Mouse (Mus musculus) CH12.LX (cell line): ENCODE measurements around the gene Fkbp11. TPM values are rescaled to one million over a fixed set of nuclear protein-coding genes. Genes with fewer than 3 reads are reported as not detected.

ENCODE experiments used
- DNase-seq: peaks from one replicate; pipeline ENCODE4 v3.0.0-alpha.2; 2013; ENCODE audit errors: extremely low read depth
- H3K27ac ChIP-seq: 2 replicates; pipeline ENCODE4 v1.5.1; 2012; ENCODE audit warnings: low read depth, mild to moderate bottlenecking, control low read depth, moderate library complexity; ENCODE audit not compliant: insufficient read depth
- H3K27me3 ChIP-seq: replicated peaks from 2 replicates; pipeline ENCODE3; 2012; ENCODE audit warnings: inconsistent platforms
- H3K36me3 ChIP-seq, 2 experiments: replicated peaks in 1 of 2; 2 replicates each; pipeline versions ENCODE3 to v1.6.1; 2012; ENCODE audit warnings: inconsistent platforms in 1 of 2, low read length in 1 of 2, mild to moderate bottlenecking in 1 of 2, mixed read lengths in 1 of 2, moderate library complexity in 1 of 2; ENCODE audit not compliant: control insufficient read depth in 1 of 2, insufficient read depth in 1 of 2
- H3K4me1 ChIP-seq, 2 experiments: 2 replicates each; pipeline ENCODE4 v1.6.1; 2012; ENCODE audit warnings: inconsistent platforms in 1 of 2, moderate library complexity in 1 of 2; ENCODE audit not compliant: insufficient read depth in 2 of 2, control insufficient read depth in 1 of 2
- H3K4me2 ChIP-seq: 2 replicates; pipeline ENCODE4 v1.6.1; 2012; ENCODE audit warnings: low read depth, mild to moderate bottlenecking, control low read depth; ENCODE audit not compliant: poor library complexity, insufficient read depth, severe bottlenecking
- H3K4me3 ChIP-seq, 3 experiments: fragments of 150-350 bp in 1 of 3; sonication (generic) in 1 of 3; replicated peaks in 1 of 3; 2 replicates each; pipeline versions ENCODE3 to v1.5.1; 2011 to 2012; ENCODE audit warnings: low read depth in 2 of 3, low read length in 2 of 3, mild to moderate bottlenecking in 2 of 3, moderate library complexity in 2 of 3, control low read depth in 1 of 3, improper control_type of control experiment in 1 of 3, inconsistent platforms in 1 of 3, mixed read lengths in 1 of 3; ENCODE audit not compliant: poor library complexity in 1 of 3
- H3K79me2 ChIP-seq: replicated peaks from 2 replicates; pipeline ENCODE4 v1.6.1; 2012; ENCODE audit warnings: mild to moderate bottlenecking, moderate library complexity; ENCODE audit not compliant: control insufficient read depth, poor library complexity, insufficient read depth, severe bottlenecking; ENCODE audit errors: extremely low read depth
- H3K9ac ChIP-seq: 2 replicates; pipeline ENCODE4 v1.6.1; 2012; ENCODE audit warnings: low read depth, mild to moderate bottlenecking, control low read depth, moderate library complexity; ENCODE audit not compliant: insufficient read depth
- H3K9me3 ChIP-seq: replicated peaks from 2 replicates; pipeline ENCODE3; 2012; ENCODE audit warnings: low read length, inconsistent platforms, mixed read lengths
- BHLHE40 ChIP-seq: IDR thresholded peaks from 2 replicates; pipeline ENCODE4 v1.6.1; 2011; ENCODE audit warnings: mild to moderate bottlenecking, low read depth, low read length, improper control_type of control experiment
- CHD1 ChIP-seq: IDR thresholded peaks from 2 replicates; pipeline ENCODE4 v1.6.1; 2012; ENCODE audit warnings: low read depth, low read length, improper control_type of control experiment, inconsistent platforms
- CHD2 ChIP-seq: IDR thresholded peaks from 2 replicates; pipeline ENCODE4 v1.6.1; 2011; ENCODE audit warnings: low read length, improper control_type of control experiment
- CTCF ChIP-seq, 2 experiments: IDR thresholded peaks in 1 of 2; conservative IDR thresholded peaks in 1 of 2; 2 replicates each; pipeline ENCODE4 v1.5.1; 2011 to 2012; ENCODE audit warnings: low read depth in 2 of 2, low read length in 2 of 2, improper control_type of control experiment in 1 of 2, inconsistent platforms in 1 of 2, mild to moderate bottlenecking in 1 of 2, moderate library complexity in 1 of 2
- E2F4 ChIP-seq: IDR thresholded peaks from 2 replicates; pipeline ENCODE4 v1.6.1; 2011; ENCODE audit warnings: low read depth, low read length, improper control_type of control experiment; ENCODE audit not compliant: insufficient replicate concordance
- ELF1 ChIP-seq: IDR thresholded peaks from 2 replicates; pipeline ENCODE4 v1.6.1; 2014; ENCODE audit warnings: low read depth, mild to moderate bottlenecking, inconsistent platforms, low read length, improper control_type of control experiment
- EP300 ChIP-seq: IDR thresholded peaks from 2 replicates; pipeline ENCODE4 v1.6.1; 2011; ENCODE audit warnings: low read length, improper control_type of control experiment
- ETS1 ChIP-seq: conservative IDR thresholded peaks from 2 replicates; pipeline ENCODE4 v1.6.1; 2012; ENCODE audit warnings: low read depth, mild to moderate bottlenecking, inconsistent platforms, low read length, improper control_type of control experiment, moderate library complexity
- GABPA ChIP-seq: IDR thresholded peaks from 2 replicates; pipeline ENCODE4 v1.6.1; 2012; ENCODE audit warnings: low read depth, low read length, improper control_type of control experiment, inconsistent platforms; ENCODE audit not compliant: insufficient replicate concordance
- HCFC1 ChIP-seq: IDR thresholded peaks from 2 replicates; pipeline ENCODE4 v1.6.1; 2012; ENCODE audit warnings: low read depth, mild to moderate bottlenecking, inconsistent platforms, low read length, improper control_type of control experiment
- IRF4 ChIP-seq: IDR thresholded peaks from 2 replicates; pipeline ENCODE4 v1.6.1; 2014; ENCODE audit warnings: low read depth, mild to moderate bottlenecking, inconsistent platforms, low read length, improper control_type of control experiment
- JUN ChIP-seq: IDR thresholded peaks from 2 replicates; pipeline ENCODE4 v1.6.1; 2011; ENCODE audit warnings: low read depth, mild to moderate bottlenecking, low read length, improper control_type of control experiment, moderate library complexity; ENCODE audit not compliant: insufficient read depth
- JUND ChIP-seq: conservative IDR thresholded peaks from 2 replicates; pipeline ENCODE4 v1.6.1; 2011; ENCODE audit warnings: low read depth, low read length, improper control_type of control experiment
- KAT2A ChIP-seq: IDR thresholded peaks from 2 replicates; pipeline ENCODE4 v1.6.1; 2012; ENCODE audit warnings: low read length, improper control_type of control experiment, inconsistent platforms; ENCODE audit not compliant: insufficient replicate concordance
- MAFK ChIP-seq: IDR thresholded peaks from 2 replicates; pipeline ENCODE4 v1.6.1; 2011; ENCODE audit warnings: low read length, improper control_type of control experiment; ENCODE audit not compliant: insufficient replicate concordance
- MAX ChIP-seq: IDR thresholded peaks from 2 replicates; pipeline ENCODE4 v1.6.1; 2011; ENCODE audit warnings: low read length, improper control_type of control experiment
- MAZ ChIP-seq: IDR thresholded peaks from 2 replicates; pipeline ENCODE4 v1.6.1; 2012; ENCODE audit warnings: low read depth, mild to moderate bottlenecking, inconsistent platforms, low read length, improper control_type of control experiment, moderate library complexity
- MEF2A ChIP-seq: IDR thresholded peaks from 2 replicates; pipeline ENCODE4 v1.6.1; 2014; ENCODE audit warnings: low read depth, mild to moderate bottlenecking, inconsistent platforms, low read length, improper control_type of control experiment, borderline replicate concordance
- MXI1 ChIP-seq: IDR thresholded peaks from 2 replicates; pipeline ENCODE4 v1.6.1; 2011; ENCODE audit warnings: mild to moderate bottlenecking, low read depth, low read length, improper control_type of control experiment
- MYC ChIP-seq: IDR thresholded peaks from 2 replicates; pipeline ENCODE4 v1.6.1; 2011; ENCODE audit warnings: low read depth, mild to moderate bottlenecking, improper control_type of control experiment, low read length
- NELFE ChIP-seq: IDR thresholded peaks from 2 replicates; pipeline ENCODE4 v1.6.1; 2011; ENCODE audit warnings: low read depth, low read length, improper control_type of control experiment
- NRF1 ChIP-seq: IDR thresholded peaks from 2 replicates; pipeline ENCODE4 v1.6.1; 2014; ENCODE audit warnings: low read depth, mild to moderate bottlenecking, inconsistent platforms, low read length, improper control_type of control experiment, moderate library complexity
- PAX5 ChIP-seq: IDR thresholded peaks from 2 replicates; pipeline ENCODE4 v1.6.1; 2012; ENCODE audit warnings: low read length, inconsistent platforms, mixed read lengths
- POLR2A ChIP-seq: IDR thresholded peaks from 2 replicates; pipeline ENCODE4 v1.6.1; 2011; ENCODE audit warnings: low read depth, mild to moderate bottlenecking, improper control_type of control experiment, low read length
- POLR2AphosphoS2 ChIP-seq: IDR thresholded peaks from 2 replicates; pipeline ENCODE4 v1.6.1; 2011; ENCODE audit warnings: low read depth, low read length, improper control_type of control experiment
- RAD21 ChIP-seq: IDR thresholded peaks from 2 replicates; pipeline ENCODE4 v1.6.1; 2011; ENCODE audit warnings: low read depth, mild to moderate bottlenecking, low read length, improper control_type of control experiment, moderate library complexity
- RCOR1 ChIP-seq: conservative IDR thresholded peaks from 2 replicates; pipeline ENCODE4 v1.6.1; 2012; ENCODE audit warnings: low read depth, mild to moderate bottlenecking, inconsistent platforms, low read length, improper control_type of control experiment
- SIN3A ChIP-seq: IDR thresholded peaks from 2 replicates; pipeline ENCODE4 v1.6.1; 2012; ENCODE audit warnings: low read length, improper control_type of control experiment, inconsistent platforms
- SMC3 ChIP-seq: IDR thresholded peaks from 2 replicates; pipeline ENCODE4 v1.6.1; 2011; ENCODE audit warnings: low read depth, low read length, improper control_type of control experiment
- TBP ChIP-seq: conservative IDR thresholded peaks from 2 replicates; pipeline ENCODE4 v1.6.1; 2011; ENCODE audit warnings: low read depth, low read length, improper control_type of control experiment
- TCF12 ChIP-seq: IDR thresholded peaks from 2 replicates; pipeline ENCODE4 v1.6.1; 2014; ENCODE audit warnings: low read depth, mild to moderate bottlenecking, inconsistent platforms, low read length, improper control_type of control experiment
- UBTF ChIP-seq: IDR thresholded peaks from 2 replicates; pipeline ENCODE4 v1.6.1; 2012; ENCODE audit warnings: low read depth, mild to moderate bottlenecking, inconsistent platforms, low read length, improper control_type of control experiment, moderate library complexity
- USF1 ChIP-seq: IDR thresholded peaks from 2 replicates; pipeline ENCODE4 v1.6.1; 2014; ENCODE audit warnings: low read depth, mild to moderate bottlenecking, inconsistent platforms, low read length, improper control_type of control experiment
- USF2 ChIP-seq: conservative IDR thresholded peaks from 2 replicates; pipeline ENCODE4 v1.6.1; 2011; ENCODE audit warnings: low read depth, low read length, improper control_type of control experiment
- ZC3H11A ChIP-seq: IDR thresholded peaks from 2 replicates; pipeline ENCODE4 v1.6.1; 2012; ENCODE audit warnings: low read depth, mild to moderate bottlenecking, inconsistent platforms, low read length, improper control_type of control experiment
- ZKSCAN1 ChIP-seq: IDR thresholded peaks from 2 replicates; pipeline ENCODE4 v1.6.1; 2012; ENCODE audit warnings: low read depth, inconsistent platforms, low read length, improper control_type of control experiment, borderline replicate concordance
- ZMIZ1 ChIP-seq: IDR thresholded peaks from 2 replicates; pipeline ENCODE4 v1.6.1; 2012; ENCODE audit warnings: low read depth, mild to moderate bottlenecking, inconsistent platforms, low read length, improper control_type of control experiment
- ZNF384 ChIP-seq: IDR thresholded peaks from 2 replicates; pipeline ENCODE4 v1.6.1; 2012; ENCODE audit warnings: low read depth, low read length, improper control_type of control experiment, inconsistent platforms
- dilution Hi-C: fragments of 300-500 bp; cut with MboI; formaldehyde crosslinking; loops from 2 replicates; pipeline ENCODE4 v1.14.3; 2020; ENCODE audit warnings: low sequenced_read_pairs; ENCODE audit not compliant: extremely low pct_unique_long_range_greater_than_20kb, extremely low pct_ligation_motif_present
- in situ Hi-C: fragments of 300-500 bp; cut with MboI; formaldehyde crosslinking; loops from 3 replicates; pipeline ENCODE4 v1.14.3; 2019; ENCODE audit warnings: low sequenced_read_pairs, low pct_ligation_motif_present, low pct_unique_long_range_greater_than_20kb, mixed read lengths
- polyA plus RNA-seq: library from polyadenylated mRNA; unstranded; fragments of >175 nt; gene quantifications from 2 replicates; pipeline ENCODE4 v1.2.1, GENCODE M21; 2012; ENCODE audit warnings: low read depth; ENCODE audit not compliant: insufficient read length
- total RNA-seq, 2 experiments: library from RNA; depleted of rRNA; stranded (reverse); fragments of 300-350 nt in 1 of 2; fragments of >200 nt in 1 of 2; gene quantifications; 2 replicates each; pipeline ENCODE4 v1.2.3; 2012 to 2014

Gene Fkbp11
- total and polyA plus RNA-seq, 3 experiments = 21.0 to 75.0 (median 22.2) TPM

DNA sequence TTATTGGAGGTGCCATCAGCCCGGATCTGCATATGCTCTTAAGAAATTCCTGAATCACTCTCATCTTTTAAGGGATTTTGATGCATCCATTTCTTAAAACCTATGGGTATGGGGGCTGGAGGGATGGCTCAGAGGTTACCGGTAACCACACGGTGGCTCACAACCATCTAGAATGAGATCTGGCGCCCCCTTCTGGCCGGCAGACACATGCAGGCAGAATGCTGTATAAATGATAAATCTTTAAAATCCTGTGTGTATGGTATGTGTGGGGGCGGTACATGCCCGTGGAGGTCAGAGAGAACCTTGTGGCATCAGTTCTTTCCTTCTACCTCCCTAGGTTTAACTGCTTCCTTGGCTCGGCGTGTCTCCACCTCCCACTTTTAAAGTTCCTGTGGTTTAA lies 17.6 kb downstream of the Fkbp11 start:
- dilution Hi-C loops = no loop called here
- Histone ChIP-seq H3K9ac (no peak overlapping the region), H3K4me2 (no peak overlapping the region), H3K4me1 (peaks cover 0 to 11% of the 10 kb centered on the region in 2 experiments; a peak in 1 of 4 replicates), H3K79me2 (no peaks in the 10 kb centered on the region), H3K27me3 (peaks cover 41% of the 10 kb centered on the region), H3K36me3 (no peaks in the 10 kb centered on the region), H3K9me3 (no peaks in the 10 kb centered on the region), H3K4me3 (no peak overlapping the region), H3K27ac (no peak overlapping the region)
- in situ Hi-C loops = no loop called here
- peak; percentile 83 for DNase-seq
- TF ChIP-seq POLR2A (no peak), TCF12 (0 out of 2 replicates have a peak, but pooled peaks have one; percentile 26), ELF1 (no peak), ETS1 (no peak), UBTF (no peak), ZC3H11A (peak; percentile 35), E2F4 (no peak), USF2 (no peak), ZMIZ1 (no peak), MXI1 (0 out of 2 replicates have a peak, but pooled peaks have one; percentile 30), SIN3A (0 out of 2 replicates have a peak, but pooled peaks have one; percentile 24), POLR2AphosphoS2 (no peak), SMC3 (peak; percentile 87), CTCF (conservative IDR thresholded peaks at IDR 0.05 in 1 of 2, IDR thresholded peaks at IDR 0.05 in 1 of 2; ENCODE audit: low read depth in 2 of 2, low read length in 2 of 2) (peak; percentile 94 to 99), MAFK (no peak), MAX (peak; percentile 39; the same call in 1 of the 2 replicates), GABPA (no peak), EP300 (no peak), CHD1 (no peak), RAD21 (peak; percentile 60), TBP (no peak), RCOR1 (no peak), MYC (peak; percentile 74; the same call in 1 of the 2 replicates), ZNF384 (no peak), MEF2A (0 out of 2 replicates have a peak, but pooled peaks have one; percentile 18), NRF1 (no peak), JUN (no peak), KAT2A (no peak), BHLHE40 (peak; percentile 16; the same call in 1 of the 2 replicates), PAX5 (no peak), JUND (no peak), NELFE (peak; percentile 60; the same call in 1 of the 2 replicates), MAZ (no peak), HCFC1 (peak; percentile 24; the same call in 1 of the 2 replicates), CHD2 (0 out of 2 replicates have a peak, but pooled peaks have one; percentile 40), USF1 (no peak), IRF4 (no peak), ZKSCAN1 (no peak)
